Mouse (Mus musculus): Measurements from ENCODE around the gene Foxk2.

The Foxk2 gene

GRCm38 (mm10) chr11:121259160-121260100, at the start of gene Foxk2:
Gene Foxk2 (plus strand): TSS chr11:121259990.
- DNase-seq (ENCODE audit: low spot score in 2 of 2), result peak; percentile 61 to 83

DNA sequence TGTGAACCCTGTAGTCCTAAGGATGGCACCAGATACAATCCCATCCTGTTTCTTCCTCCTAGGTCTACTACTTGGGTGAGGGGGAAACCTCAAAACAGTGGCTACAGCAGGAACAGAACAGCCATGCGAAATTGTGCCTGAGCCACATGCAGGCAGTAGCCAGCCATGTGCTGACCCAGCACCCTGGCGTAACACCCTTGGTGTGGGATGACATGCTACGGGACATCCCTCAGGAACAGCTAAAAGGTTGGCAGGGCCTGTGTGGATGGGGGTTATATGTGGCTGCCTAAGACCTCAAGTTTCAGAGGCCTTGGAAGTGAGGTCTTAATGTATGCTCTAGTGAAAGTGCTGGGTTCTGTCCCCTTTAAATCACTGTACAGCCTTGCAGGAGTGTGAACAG, 43.0 kb upstream of the Foxk2 start:
- no peak for DNase-seq (ENCODE audit: low spot score in 2 of 2)

- DNase-seq (ENCODE audit: low spot score in 2 of 2), result no peak
Measured at GRCm38 (mm10) chr11:121219776-121220175, 40.0 kb upstream of the Foxk2 start.

- DNase-seq (ENCODE audit: low spot score in 2 of 2), result no peak
Measured at GRCm38 (mm10) chr11:121220771-121221170, 39.0 kb upstream of the Foxk2 start.

GRCm38 (mm10) chr11:121221321-121222010, 38.3 kb upstream of the Foxk2 start:
- DNase-seq (ENCODE audit: low spot score in 2 of 2), result no peak

- no peak for DNase-seq (ENCODE audit: low spot score in 2 of 2)
Measured at GRCm38 (mm10) chr11:121228129-121229017, 31.4 kb upstream of the Foxk2 start.

DNA sequence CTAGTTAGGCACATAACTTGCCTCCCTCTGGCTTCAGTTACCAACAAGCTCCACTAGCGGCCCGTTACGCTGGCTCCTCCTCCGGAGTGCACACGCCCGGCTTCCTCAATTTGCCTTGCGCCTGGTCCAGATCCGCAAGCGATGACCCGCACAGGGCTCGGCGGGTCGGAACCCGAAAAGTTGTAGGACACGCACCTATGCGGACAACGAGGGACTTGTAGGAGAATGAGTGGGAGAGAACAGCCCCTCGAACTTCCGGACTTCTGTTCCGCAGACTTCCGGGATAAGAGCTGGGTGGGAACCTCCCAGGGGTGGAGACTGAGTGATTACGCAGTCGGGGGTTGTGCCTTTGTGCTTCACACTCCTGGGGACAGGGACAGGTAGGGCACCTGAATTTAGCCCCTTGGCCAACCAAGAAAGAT, 30.8 kb upstream of the Foxk2 start, which contains the start of gene Cybc1:
Gene Cybc1 (minus strand): TSS at position 305 of the 422 bp plus-strand sequence.
- peak in 1 of 2 experiments; percentile 71 for DNase-seq (ENCODE audit: low spot score in 2 of 2)

- no peak for DNase-seq (ENCODE audit: low spot score in 2 of 2)
Measured at GRCm38 (mm10) chr11:121231191-121231590, 28.6 kb upstream of the Foxk2 start.

DNA sequence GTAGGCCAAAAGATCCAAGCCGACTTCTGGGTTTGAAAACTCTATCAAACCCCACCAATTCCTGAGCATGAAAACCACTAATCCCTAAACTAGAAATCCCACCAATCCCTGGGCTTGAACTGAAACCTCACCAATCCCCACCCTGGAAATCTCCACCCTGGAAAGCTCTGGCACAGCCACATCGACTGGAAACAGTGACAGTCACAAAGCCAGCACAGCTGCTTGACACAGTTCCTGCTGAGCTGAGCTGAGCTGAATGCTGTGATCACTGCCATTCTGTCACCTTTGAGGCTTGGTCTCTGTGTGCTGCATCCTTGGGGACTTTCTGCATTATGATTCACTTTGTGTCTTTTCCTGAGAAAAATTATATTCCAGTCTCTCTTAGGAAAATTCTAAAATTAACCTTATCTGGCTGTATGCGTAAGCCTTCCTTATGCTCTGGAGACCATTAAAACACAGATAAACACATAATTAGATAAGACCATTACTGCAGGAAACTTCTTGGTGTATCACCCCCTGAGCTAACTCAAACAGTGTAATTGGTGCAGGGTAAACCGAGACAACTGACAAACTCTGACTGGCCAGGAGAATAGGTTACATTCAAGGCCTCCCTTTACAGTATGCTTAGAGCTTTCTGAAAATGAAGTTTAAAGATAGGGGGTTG, 28.0 kb upstream of the Foxk2 start:
- DNase-seq (ENCODE audit: low spot score in 2 of 2), result no peak

DNA sequence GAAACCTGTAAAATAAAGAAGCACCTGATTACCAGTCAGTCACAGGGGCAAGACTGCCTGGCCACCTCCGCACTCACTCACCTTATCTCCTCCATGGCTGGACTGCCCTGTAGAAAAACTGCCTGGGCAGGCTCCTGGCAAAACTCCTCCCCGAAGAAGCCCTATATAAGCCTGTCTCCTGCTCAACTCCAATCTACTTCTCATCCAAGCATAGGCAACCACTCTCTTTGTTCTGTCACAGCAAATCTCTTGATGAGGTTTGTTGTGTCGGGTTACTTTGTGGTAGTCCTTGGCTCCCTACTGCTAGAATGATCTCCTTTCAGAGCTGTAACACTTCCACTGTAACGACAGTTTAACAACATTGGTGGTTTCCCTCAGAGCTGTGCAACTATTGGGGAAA, 27.1 kb upstream of the Foxk2 start:
- DNase-seq (ENCODE audit: low spot score in 2 of 2), result no peak

GRCm38 (mm10) chr11:121235475-121236238, 24.1 kb upstream of the Foxk2 start:
- no peak for DNase-seq (ENCODE audit: low spot score in 2 of 2)

- DNase-seq (ENCODE audit: low spot score in 2 of 2), result peak; percentile 100
Measured at GRCm38 (mm10) chr11:121236564-121237344, 23.0 kb upstream of the Foxk2 start, which contains the start of gene Narf. Gene Narf (plus strand): TSS chr11:121237253.

DNA sequence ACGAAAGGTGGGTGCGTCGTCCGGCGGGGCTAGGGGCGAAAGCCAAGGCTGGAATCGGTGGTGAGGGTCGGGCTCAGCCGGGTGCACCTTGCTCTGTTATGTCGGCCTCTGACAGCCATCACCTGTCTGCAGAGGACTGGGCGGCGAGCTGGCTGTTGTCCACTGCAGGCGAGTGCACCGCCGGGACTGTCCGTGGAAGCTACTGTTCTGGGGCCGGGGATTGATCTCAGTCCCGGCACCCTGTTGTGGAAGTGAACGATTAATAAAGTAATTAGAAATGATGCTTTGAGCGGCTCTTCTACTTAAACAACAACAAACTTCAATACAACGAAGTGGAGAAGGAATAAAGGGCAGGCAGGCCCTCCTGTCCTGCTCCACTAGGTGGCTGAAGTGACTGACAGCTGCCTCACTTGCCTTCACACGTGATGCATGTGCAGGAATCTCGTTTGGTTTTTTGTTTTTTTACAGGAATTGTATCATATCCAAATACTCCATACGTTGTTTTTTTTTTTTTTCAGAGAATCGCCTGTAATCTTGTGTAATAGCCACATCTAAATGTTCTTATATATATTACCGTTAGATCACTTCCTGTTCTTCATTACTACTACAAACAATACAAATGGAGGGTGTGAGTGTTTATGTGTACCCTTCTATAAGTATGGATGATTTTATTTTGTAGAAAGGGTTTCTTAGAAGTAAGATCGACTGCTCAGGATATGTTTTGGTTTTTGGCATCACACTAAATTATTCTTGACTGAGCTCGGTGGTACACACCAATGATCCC, 22.3 kb upstream of the Foxk2 start:
- no peak for DNase-seq (ENCODE audit: low spot score in 2 of 2)

DNA sequence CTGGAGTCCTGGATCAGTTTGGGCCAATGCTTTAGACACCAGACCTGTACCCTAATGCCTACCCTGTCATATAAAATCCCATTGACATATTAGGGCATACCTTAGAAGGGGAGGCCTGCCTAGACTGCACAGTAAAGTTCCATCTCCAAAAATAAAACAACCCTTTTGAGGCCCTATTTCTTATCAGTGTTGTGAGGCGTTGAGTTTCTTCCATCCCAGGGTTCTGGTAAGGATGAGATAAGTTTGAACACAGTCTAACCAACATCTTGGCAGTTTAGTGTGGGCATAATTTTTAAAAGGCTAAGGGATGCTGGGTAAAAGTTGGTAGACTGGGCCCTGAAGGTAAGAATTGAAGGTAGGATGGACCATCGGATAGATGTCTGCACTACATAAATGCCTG, 20.1 kb upstream of the Foxk2 start:
- no peak for DNase-seq (ENCODE audit: low spot score in 2 of 2)

DNA sequence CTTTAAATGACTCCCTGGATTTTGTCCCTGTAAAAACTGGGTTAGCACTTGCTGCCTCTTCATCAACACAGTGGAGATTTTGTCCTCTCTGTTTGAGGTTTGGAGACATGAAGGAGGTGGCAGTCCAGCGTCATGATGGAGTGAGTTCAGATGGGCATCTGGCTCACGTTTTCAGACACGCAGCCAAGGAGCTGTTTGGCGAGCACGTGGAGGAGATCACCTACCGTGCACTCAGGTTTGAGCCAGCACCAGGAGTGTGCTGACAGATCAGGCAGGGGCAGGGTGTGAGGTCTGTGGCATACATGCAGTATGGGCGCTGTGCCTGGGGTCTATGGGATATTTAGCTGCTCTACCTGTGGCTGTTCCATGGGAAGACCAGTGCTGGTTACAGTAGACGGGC, 9.6 kb upstream of the Foxk2 start:
- no peak for DNase-seq (ENCODE audit: low spot score in 2 of 2)

GRCm38 (mm10) chr11:121260211-121260906, 569 bp downstream of the Foxk2 start:
- DNase-seq (ENCODE audit: low spot score in 2 of 2), result peak in 1 of 2 experiments; percentile 19

DNA sequence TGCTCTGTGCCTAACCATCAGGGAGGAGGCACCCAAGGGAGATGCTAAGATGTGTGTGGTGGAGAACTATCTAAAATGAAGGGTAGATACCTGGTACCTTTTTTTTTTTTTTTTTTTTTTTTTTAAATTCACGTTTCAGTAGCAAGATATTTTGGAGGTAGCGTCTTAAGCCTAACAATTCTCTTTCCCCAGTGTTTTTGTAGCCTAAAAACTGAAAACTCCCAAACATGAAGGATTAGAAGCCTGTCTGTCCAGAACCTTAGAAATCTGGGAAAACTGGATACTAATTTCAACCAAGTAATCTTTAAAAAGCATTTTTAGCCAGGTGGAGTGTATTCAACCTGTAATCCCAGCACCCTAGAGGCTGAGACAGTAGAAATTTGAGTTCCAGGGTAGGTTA, 1.3 kb downstream of the Foxk2 start:
- DNase-seq (ENCODE audit: low spot score in 2 of 2), result no peak

DNA sequence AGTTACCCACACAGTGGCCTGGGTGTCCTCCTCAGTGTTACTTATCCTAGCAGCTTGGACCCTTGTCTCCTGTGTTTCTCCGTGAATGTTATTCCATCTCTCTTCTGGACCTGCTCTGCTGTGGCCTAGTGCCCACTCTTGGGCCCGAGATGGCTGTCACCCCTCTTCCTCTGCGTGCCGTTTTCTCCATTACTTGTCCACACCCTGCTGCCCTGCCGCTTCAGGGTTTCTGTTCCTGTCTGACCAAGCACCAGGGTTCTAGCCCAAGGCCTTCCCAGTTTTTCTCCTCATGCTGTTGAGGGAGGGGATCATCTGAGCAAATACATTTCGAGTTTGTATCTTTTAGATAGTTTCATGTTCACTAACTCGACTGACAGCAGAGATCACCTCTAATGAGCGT, 17.7 kb downstream of the Foxk2 start:
- no peak for DNase-seq (ENCODE audit: low spot score in 2 of 2)
